Mouse (Mus musculus) heart, postnatal 0 days (tissue): ENCODE results near the gene Bmpr1b.

Experiments used
- CTCF ChIP-seq: IDR thresholded peaks from 2 replicates; pipeline ENCODE4 v1.5.1; 2016; ENCODE audit warnings: antibody characterized with exemption, control low read depth, low read depth
- EP300 ChIP-seq: IDR thresholded peaks from 2 replicates; pipeline ENCODE4 v1.6.1; 2016; ENCODE audit warnings: antibody characterized with exemption, low read depth

GRCm38 (mm10) chr3:141850141-141850540, 319.1 kb downstream of the Bmpr1b start:
- TF ChIP-seq CTCF: no peak
- TF ChIP-seq EP300: no peak
